Mouse (Mus musculus): ENCODE results near the gene Gm20388.
A peak's percentile ranks its signal among the peaks of the same experiment; 100 is the strongest.

The Gm20388 gene

GRCm38 (mm10) chr8:120940287-120940686, 1029.6 kb downstream of the Gm20388 start:
- no peak for DNase-seq (ENCODE audit: inconsistent ontology term)

- no peak for DNase-seq (ENCODE audit: inconsistent ontology term)
These were observed 1036.6 kb downstream of the Gm20388 start for GRCm38 (mm10) chr8:120947240-120947639.

GRCm38 (mm10) chr8:120948050-120948595, 1037.5 kb downstream of the Gm20388 start:
- DNase-seq (ENCODE audit: inconsistent ontology term), result no peak

- DNase-seq (ENCODE audit: inconsistent ontology term), result peak; percentile 58
These were observed 1038.2 kb downstream of the Gm20388 start for GRCm38 (mm10) chr8:120948620-120949491.

GRCm38 (mm10) chr8:120950674-120951218, 1040.1 kb downstream of the Gm20388 start:
- peak; percentile 72 for DNase-seq (ENCODE audit: inconsistent ontology term)

GRCm38 (mm10) chr8:120959470-120959891, 1048.8 kb downstream of the Gm20388 start:
- DNase-seq (ENCODE audit: inconsistent ontology term), result peak; percentile 81

GRCm38 (mm10) chr8:120962606-120963380, 1052.2 kb downstream of the Gm20388 start:
- DNase-seq (ENCODE audit: inconsistent ontology term), result peak; percentile 77

GRCm38 (mm10) chr8:120966557-120966956, 1055.9 kb downstream of the Gm20388 start:
- DNase-seq (ENCODE audit: inconsistent ontology term), result peak; percentile 87

- peak; percentile 65 for DNase-seq (ENCODE audit: inconsistent ontology term)
These were observed 1057.7 kb downstream of the Gm20388 start for GRCm38 (mm10) chr8:120968308-120968707.

- DNase-seq (ENCODE audit: inconsistent ontology term), result no peak
These were observed 1059.7 kb downstream of the Gm20388 start for GRCm38 (mm10) chr8:120970346-120970745.

GRCm38 (mm10) chr8:120971691-120972469, 1061.2 kb downstream of the Gm20388 start:
- peak; percentile 94 for DNase-seq (ENCODE audit: inconsistent ontology term)

GRCm38 (mm10) chr8:120973046-120973445, 1062.4 kb downstream of the Gm20388 start:
- peak; percentile 17 for DNase-seq (ENCODE audit: inconsistent ontology term)

GRCm38 (mm10) chr8:120977131-120977530, 1066.5 kb downstream of the Gm20388 start:
- no peak for DNase-seq (ENCODE audit: inconsistent ontology term)

GRCm38 (mm10) chr8:120979210-120979609, 1068.6 kb downstream of the Gm20388 start:
- no peak for DNase-seq (ENCODE audit: inconsistent ontology term)

- DNase-seq (ENCODE audit: inconsistent ontology term), result no peak
These were observed 1070.3 kb downstream of the Gm20388 start for GRCm38 (mm10) chr8:120980948-120981347.

- no peak for DNase-seq (ENCODE audit: inconsistent ontology term)
These were observed 1074.2 kb downstream of the Gm20388 start for GRCm38 (mm10) chr8:120984888-120985287.

GRCm38 (mm10) chr8:120986022-120986421, 1075.4 kb downstream of the Gm20388 start:
- no peak for DNase-seq (ENCODE audit: inconsistent ontology term)

GRCm38 (mm10) chr8:120993738-120994137, 1083.1 kb downstream of the Gm20388 start:
- DNase-seq (ENCODE audit: inconsistent ontology term), result no peak

- no peak for DNase-seq (ENCODE audit: inconsistent ontology term)
These were observed 1084.8 kb downstream of the Gm20388 start for GRCm38 (mm10) chr8:120995424-120995823.

GRCm38 (mm10) chr8:120996905-120997581, 1086.4 kb downstream of the Gm20388 start:
- peak; percentile 34 for DNase-seq (ENCODE audit: inconsistent ontology term)

- no peak for DNase-seq (ENCODE audit: inconsistent ontology term)
These were observed 1087.3 kb downstream of the Gm20388 start for GRCm38 (mm10) chr8:120997926-120998325.

Measured in Muller cell, postnatal 12 days (primary cell).